Mouse (Mus musculus) liver, adult 2 months (tissue): ENCODE data around the gene Lekr1. TPM values are rescaled to one million over a fixed set of nuclear protein-coding genes. Genes with fewer than 3 reads are reported as not detected.

Experiments used
- DNase-seq: peaks from one replicate; pipeline ENCODE4 v3.0.0-alpha.2; 2011; ENCODE audit warnings: low read depth, low spot score; ENCODE audit errors: extremely low read depth
- H3K27ac ChIP-seq: fragments of 200-500 bp; replicated peaks from 2 replicates; pipeline ENCODE4 v1.5.1; 2012; ENCODE audit warnings: low read depth, mild to moderate bottlenecking, control low read depth, inconsistent platforms, low read length; ENCODE audit not compliant: insufficient read depth
- H3K27me3 ChIP-seq: fragments of 200-500 bp; 2 replicates; pipeline ENCODE4 v1.6.1; 2012; ENCODE audit warnings: mild to moderate bottlenecking, moderate library complexity, low read length, inconsistent platforms; ENCODE audit not compliant: control insufficient read depth, insufficient read depth
- H3K36me3 ChIP-seq: fragments of 200-500 bp; 2 replicates; pipeline ENCODE4 v1.6.1; 2012; ENCODE audit warnings: low read length, inconsistent platforms; ENCODE audit not compliant: control insufficient read depth, insufficient read depth
- H3K4me1 ChIP-seq: fragments of 200-500 bp; 2 replicates; pipeline ENCODE4 v1.6.1; 2011; ENCODE audit warnings: low read length; ENCODE audit not compliant: control insufficient read depth, insufficient read depth
- H3K4me3 ChIP-seq: fragments of 200-500 bp; 2 replicates; pipeline ENCODE4 v1.5.1; 2011; ENCODE audit warnings: low read depth, mild to moderate bottlenecking, control low read depth, low read length, moderate library complexity; ENCODE audit not compliant: insufficient read depth
- H3K79me2 ChIP-seq: fragments of 200-500 bp; 2 replicates; pipeline ENCODE4 v1.6.1; 2012; ENCODE audit warnings: inconsistent platforms, mild to moderate bottlenecking, low read length, moderate library complexity; ENCODE audit not compliant: control insufficient read depth, insufficient read depth
- H3K9ac ChIP-seq: fragments of 200-500 bp; 2 replicates; pipeline ENCODE4 v1.6.1; 2012; ENCODE audit warnings: low read depth, mild to moderate bottlenecking, control low read depth, inconsistent platforms, low read length
- CTCF ChIP-seq: fragments of 200-500 bp; IDR thresholded peaks from 2 replicates; pipeline ENCODE4 v1.5.1; 2011; ENCODE audit warnings: low read depth, low read length, control low read depth
- POLR2A ChIP-seq: fragments of 200-500 bp; IDR thresholded peaks from 2 replicates; pipeline ENCODE4 v1.6.1; 2011; ENCODE audit warnings: low read length, control low read depth; ENCODE audit not compliant: insufficient read depth; ENCODE audit errors: extremely low read depth
- WGBS: fragments of 180-500 bp; shearing (Covaris S2); methylation state at CpG from one replicate; pipeline ENCODE4 v1.1.7; 2018; 5-methylcytosine and 5-hydroxymethylcytosine counted together
- polyA plus RNA-seq: library from polyadenylated mRNA; depleted of rRNA; stranded (reverse); fragments of >200 nt; gene quantifications from 2 replicates; pipeline ENCODE4 v1.2.3, GENCODE M21; 2012
- total RNA-seq: library from RNA; depleted of rRNA; stranded (reverse); fragments of >200 nt; gene quantifications from 2 replicates; pipeline ENCODE4 v1.2.3, GENCODE M21; 2014

The Lekr1 gene
- total and polyA plus RNA-seq, 2 experiments, result 0.09 TPM; not detected in 1

- Histone ChIP-seq H3K79me2 (no peaks in the 10 kb centered on the region), H3K4me1 (no peaks in the 10 kb centered on the region), H3K27me3 (no peaks in the 10 kb centered on the region), H3K9ac (no peak overlapping the region), H3K4me3 (no peak overlapping the region), H3K36me3 (no peaks in the 10 kb centered on the region), H3K27ac (no peak overlapping the region)
- WGBS, result 90% methylated on average over 6 of the region's 6 CpGs
- no peak for TF ChIP-seq CTCF
- no peak for TF ChIP-seq POLR2A
- DNase-seq, result no peak
These were observed 4.2 kb downstream of the Lekr1 start for GRCm38 (mm10) chr3:65670216-65670615.

GRCm38 (mm10) chr3:65673725-65674124 is 7.7 kb downstream of the Lekr1 start:
- H3K27me3 ChIP-seq, result no peaks in the 10 kb centered on the region
- no peak for TF ChIP-seq POLR2A
- TF ChIP-seq CTCF, result no peak
- WGBS, result 58% methylated on average over 8 of the region's 8 CpGs
- no peaks in the 10 kb centered on the region for H3K79me2 ChIP-seq
- H3K9ac ChIP-seq, result no peak overlapping the region
- no peaks in the 10 kb centered on the region for H3K4me1 ChIP-seq
- no peak for DNase-seq
- H3K36me3 ChIP-seq, result no peaks in the 10 kb centered on the region
- H3K4me3 ChIP-seq, result no peak overlapping the region
- no peak overlapping the region for H3K27ac ChIP-seq

GRCm38 (mm10) chr3:65680612-65681011 is 14.6 kb downstream of the Lekr1 start:
- DNase-seq, result no peak
- Histone ChIP-seq H3K4me1 (no peaks in the 10 kb centered on the region), H3K36me3 (no peaks in the 10 kb centered on the region), H3K27ac (no peak overlapping the region), H3K27me3 (no peaks in the 10 kb centered on the region), H3K79me2 (no peaks in the 10 kb centered on the region), H3K4me3 (no peak overlapping the region), H3K9ac (no peak overlapping the region)
- WGBS, result 90% methylated on average over 1 of the region's 1 CpGs
- no peak for TF ChIP-seq CTCF
- TF ChIP-seq POLR2A, result no peak

- H3K4me3 ChIP-seq, result no peak overlapping the region
- H3K79me2 ChIP-seq, result no peaks in the 10 kb centered on the region
- H3K36me3 ChIP-seq, result no peaks in the 10 kb centered on the region
- no peaks in the 10 kb centered on the region for H3K27me3 ChIP-seq
- TF ChIP-seq CTCF (no peak), POLR2A (no peak)
- WGBS, result 63% methylated on average over 2 of the region's 2 CpGs
- no peak overlapping the region for H3K9ac ChIP-seq
- H3K27ac ChIP-seq, result no peak overlapping the region
- no peak for DNase-seq
- H3K4me1 ChIP-seq, result no peaks in the 10 kb centered on the region
These were observed 23.7 kb downstream of the Lekr1 start for GRCm38 (mm10) chr3:65689705-65690104.

GRCm38 (mm10) chr3:65690850-65691249 is 24.8 kb downstream of the Lekr1 start:
- no peak overlapping the region for H3K4me3 ChIP-seq
- TF ChIP-seq POLR2A, result no peak
- TF ChIP-seq CTCF, result no peak
- H3K27ac ChIP-seq, result no peak overlapping the region
- no peaks in the 10 kb centered on the region for H3K79me2 ChIP-seq
- 89% methylated on average over 2 of the region's 2 CpGs for WGBS
- H3K27me3 ChIP-seq, result no peaks in the 10 kb centered on the region
- H3K9ac ChIP-seq, result no peak overlapping the region
- DNase-seq, result no peak
- no peaks in the 10 kb centered on the region for H3K4me1 ChIP-seq
- no peaks in the 10 kb centered on the region for H3K36me3 ChIP-seq

GRCm38 (mm10) chr3:65699704-65700103 is 33.7 kb downstream of the Lekr1 start:
- Histone ChIP-seq H3K27me3 (no peaks in the 10 kb centered on the region), H3K27ac (no peak overlapping the region), H3K36me3 (no peaks in the 10 kb centered on the region), H3K9ac (no peak overlapping the region), H3K4me1 (no peaks in the 10 kb centered on the region), H3K4me3 (no peak overlapping the region), H3K79me2 (no peaks in the 10 kb centered on the region)
- WGBS, result 79% methylated on average over 1 of the region's 1 CpGs
- no peak for TF ChIP-seq CTCF
- TF ChIP-seq POLR2A, result no peak
- DNase-seq, result no peak
